Mouse (Mus musculus) forelimb bud, embryonic 11.5 days (tissue): ENCODE results near the gene 4933406M09Rik.
A peak's percentile ranks its signal among the peaks of the same experiment; 100 is the strongest.

Experiments used
- DNase-seq: peaks from one replicate; pipeline ENCODE4 v3.0.0-alpha.2; 2012; ENCODE audit warnings: low read depth, low spot score

The 4933406M09Rik gene

GRCm38 (mm10) chr1:134381051-134381450, 4.7 kb upstream of the 4933406M09Rik start:
- DNase-seq, result no peak

DNA sequence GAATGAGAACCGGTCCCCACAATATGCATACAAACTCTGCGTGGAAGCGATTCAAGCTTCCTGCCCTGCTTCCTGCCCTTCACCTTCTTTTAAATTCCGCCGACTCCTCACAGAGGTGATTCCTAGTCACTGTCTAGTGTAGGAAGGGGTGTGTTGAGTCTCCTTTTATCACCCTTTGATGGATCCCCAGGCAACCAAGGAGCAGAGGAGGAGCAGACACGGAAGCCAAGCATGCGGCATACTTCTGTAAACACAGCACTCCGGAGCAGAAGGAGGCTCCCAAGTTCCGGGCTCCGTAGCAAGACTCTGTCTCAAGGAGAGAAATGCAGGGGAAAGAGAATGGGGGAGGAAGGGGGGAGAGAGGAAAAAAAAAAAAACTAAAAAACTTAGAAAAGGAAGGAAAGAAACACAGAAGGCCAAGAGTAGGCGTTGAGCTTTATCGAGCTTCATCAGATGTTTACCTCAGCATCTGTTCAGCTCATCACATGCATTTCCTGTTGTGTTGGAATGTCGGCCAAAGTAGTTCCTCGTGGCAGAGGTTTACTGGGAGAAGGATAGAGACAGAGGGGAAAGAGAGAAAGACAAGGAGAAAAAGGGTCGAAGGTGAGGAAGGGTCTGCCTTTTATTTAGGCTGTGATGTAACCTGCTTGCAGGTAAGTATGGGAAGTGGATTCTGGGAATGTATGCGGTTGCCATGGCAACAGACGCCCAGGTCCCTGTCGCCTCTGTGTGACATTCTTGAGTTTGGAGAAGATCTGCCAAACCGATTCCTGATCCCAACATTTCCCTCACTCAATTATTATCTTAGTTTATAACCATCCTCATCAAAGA, 3.7 kb upstream of the 4933406M09Rik start:
- peak; percentile 40 for DNase-seq

- DNase-seq, result no peak
Observed at GRCm38 (mm10) chr1:134384581-134384980, 1.2 kb upstream of the 4933406M09Rik start.

DNA sequence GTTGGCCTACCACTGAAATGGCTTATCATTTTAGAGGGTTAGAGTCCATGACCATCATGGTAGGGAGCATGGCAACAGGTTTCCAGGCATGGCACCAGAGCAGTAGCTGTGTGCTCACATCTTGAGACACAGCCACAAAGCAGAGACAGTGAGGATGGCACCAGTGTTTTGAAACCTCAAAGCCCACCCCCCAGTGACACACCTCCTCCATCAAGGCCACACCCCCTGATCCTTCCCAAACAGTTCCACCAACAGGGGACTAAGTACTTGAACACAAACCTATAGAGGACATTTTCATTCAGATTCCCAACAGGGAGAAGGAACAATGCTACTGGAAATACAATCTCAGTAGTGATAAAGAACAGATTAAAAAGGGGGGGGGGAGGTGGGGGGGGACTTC, 564 bp upstream of the 4933406M09Rik start:
- no peak for DNase-seq

DNA sequence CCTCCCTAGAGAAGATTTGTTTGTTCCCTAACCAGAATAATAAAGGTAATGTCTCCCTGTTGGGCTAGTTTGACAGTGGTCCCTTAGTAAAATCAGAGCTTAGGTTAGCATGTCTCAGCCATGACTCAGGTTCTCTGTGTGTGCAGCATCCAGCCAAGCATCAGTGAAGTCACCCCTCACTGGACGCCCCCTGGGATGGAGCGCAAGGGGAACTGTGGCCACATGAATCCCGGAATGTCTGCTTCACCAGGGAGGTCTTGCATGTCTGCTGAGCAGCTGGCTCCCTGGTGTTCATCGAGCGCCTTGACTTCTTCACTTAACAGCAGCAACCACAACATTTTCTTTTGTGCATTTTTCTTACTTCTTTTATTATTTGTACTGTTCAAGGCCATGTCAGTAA, 8.1 kb downstream of the 4933406M09Rik start:
- no peak for DNase-seq

DNA sequence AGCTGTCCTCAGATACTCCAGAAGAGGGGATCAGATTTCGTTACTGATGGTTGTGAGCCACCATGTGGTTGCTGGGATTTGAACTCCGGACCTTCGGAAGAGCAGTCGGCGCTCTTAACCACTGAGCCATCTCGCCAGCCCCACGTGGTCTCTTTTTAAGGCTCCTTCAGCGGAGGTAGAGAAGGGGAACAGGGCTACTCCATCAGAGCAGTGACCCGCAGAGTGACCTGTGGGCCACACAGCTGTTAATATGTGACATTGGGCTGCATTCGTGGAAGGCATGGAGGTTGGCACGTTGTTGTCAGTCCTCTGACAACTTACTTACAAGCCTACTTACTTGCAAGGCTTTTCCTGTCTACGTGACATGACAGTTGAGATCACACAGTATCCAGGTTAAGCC, 12.5 kb downstream of the 4933406M09Rik start:
- DNase-seq, result no peak

DNA sequence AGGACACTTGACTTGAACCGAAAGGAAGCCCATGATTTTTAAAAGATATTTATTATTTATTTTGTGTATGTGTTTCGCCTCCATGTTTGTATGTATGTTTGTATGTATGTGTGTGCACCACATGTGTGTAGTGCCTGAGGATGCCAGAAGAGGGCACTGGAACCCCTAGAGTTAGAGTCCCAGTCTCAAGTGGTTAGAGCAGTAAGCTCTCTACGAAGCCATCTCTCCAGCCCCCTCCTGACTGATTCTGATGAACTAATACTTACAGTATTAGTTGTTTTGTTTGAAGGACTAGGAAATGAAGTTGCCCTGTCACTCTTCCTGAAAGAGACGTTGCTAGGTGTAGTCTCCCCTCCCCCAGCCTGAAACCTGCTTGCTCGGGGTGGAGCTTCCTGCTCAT, 14.0 kb downstream of the 4933406M09Rik start:
- DNase-seq, result no peak

DNA sequence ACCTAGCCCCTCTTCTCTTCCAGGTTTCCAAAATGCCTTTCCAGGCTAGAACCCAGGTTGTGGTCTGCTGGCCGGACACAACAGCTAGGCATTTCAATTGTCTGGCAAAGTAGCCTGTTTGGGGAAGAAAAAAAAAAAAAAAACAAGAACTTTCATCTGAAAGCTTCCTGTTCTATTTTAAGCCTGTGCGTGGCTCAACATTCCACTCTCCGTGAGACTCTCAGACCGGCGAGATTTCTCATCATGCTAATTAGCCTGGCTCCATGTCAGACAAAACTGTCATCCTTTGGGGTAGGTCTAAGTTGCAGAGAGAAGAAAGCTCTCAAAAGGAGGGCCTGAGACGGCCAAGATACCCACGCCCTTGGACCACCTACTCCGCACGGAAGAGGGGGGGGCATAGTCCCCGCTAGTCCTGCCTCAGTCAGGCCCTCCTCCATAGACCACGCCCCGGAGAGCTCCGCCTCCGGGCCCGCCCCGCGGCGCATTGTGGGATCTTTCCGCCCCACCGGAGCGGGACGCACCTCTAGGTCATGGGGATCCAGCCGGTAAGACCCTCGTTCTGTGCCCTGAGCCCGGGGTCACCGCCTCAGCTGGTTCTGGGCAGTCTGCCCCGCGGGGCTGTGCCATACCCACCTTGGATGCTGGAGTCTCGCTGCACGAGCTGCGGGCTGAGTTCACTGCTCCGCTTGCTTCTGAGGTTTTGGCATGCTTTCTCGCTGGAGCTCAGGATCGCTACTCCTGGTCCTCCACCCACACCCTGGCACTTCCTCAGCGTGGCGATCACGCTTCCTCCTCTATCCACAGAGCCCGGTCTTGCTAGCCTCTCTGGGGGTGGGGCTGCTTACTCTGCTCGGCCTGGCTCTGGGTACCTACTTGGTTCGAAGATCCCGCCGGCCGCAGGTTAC, 20.0 kb downstream of the 4933406M09Rik start, which contains the start of gene Cyb5r1:
Gene Cyb5r1, plus strand, starts transcription at position 51 of the 905 bp plus-strand sequence.
- peak; percentile 74 for DNase-seq

DNA sequence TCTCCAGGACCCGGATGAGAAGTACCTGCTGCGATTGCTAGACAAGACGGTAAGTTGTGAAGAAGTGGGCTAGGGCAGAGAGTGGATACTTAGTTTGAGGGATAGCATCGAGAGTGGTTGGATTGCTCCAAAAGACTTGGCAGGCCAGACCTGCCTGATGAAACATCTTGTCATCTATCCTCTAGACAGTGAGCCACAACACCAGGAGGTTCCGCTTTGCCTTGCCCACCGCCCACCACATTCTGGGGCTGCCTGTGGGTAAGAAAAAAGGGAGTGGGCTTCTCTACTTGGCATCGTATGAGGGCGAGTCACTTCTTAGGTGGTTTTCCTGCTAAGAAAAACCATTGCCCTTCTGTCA, 20.7 kb downstream of the 4933406M09Rik start:
- no peak for DNase-seq

- no peak for DNase-seq
Observed at GRCm38 (mm10) chr1:134408080-134408479, 22.3 kb downstream of the 4933406M09Rik start.

DNA sequence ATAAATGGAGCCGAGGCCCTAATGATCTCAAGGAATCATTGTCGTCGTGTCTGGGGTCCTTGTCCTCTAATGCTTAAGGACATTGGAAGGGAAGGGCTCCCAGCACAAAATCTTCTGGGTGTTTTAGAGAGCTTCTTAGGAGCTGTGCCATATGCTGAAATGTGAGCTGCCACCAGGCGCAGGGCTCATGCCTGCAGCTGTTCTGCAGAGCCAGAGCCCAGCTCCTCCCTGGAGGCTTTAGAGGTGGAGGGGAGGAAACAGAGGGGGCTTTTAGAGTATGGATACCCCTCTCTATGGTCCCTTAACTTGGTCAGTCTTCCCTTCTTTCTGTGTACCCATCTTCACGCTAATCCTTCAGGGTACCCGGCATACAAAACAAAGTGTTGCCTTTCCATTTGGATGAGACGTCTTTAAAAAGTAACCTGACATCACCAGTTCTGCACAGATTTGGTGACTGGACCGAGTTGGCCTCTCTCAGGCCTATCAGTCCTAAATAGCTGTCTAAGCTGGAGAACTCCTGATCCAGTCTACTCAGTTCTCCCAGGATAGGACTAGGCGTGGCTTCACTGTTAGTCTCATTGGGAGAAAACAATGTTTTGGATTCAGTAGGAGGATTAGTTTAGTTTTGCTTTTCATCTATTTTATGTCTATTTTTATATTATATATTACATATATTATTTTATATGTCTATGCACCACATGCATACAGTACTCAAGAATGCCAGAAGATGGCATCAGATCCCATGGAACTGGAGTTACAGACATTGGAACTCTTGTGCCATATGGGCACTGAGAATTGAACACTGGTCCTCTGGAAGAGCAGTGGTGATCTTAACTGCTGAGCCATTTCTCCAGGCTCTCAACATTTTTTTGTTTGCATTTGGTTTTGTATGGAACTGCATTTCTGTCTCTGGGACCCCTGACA, 26.2 kb downstream of the 4933406M09Rik start:
- DNase-seq, result no peak

GRCm38 (mm10) chr1:134414038-134414437, 28.3 kb downstream of the 4933406M09Rik start:
- DNase-seq, result no peak

DNA sequence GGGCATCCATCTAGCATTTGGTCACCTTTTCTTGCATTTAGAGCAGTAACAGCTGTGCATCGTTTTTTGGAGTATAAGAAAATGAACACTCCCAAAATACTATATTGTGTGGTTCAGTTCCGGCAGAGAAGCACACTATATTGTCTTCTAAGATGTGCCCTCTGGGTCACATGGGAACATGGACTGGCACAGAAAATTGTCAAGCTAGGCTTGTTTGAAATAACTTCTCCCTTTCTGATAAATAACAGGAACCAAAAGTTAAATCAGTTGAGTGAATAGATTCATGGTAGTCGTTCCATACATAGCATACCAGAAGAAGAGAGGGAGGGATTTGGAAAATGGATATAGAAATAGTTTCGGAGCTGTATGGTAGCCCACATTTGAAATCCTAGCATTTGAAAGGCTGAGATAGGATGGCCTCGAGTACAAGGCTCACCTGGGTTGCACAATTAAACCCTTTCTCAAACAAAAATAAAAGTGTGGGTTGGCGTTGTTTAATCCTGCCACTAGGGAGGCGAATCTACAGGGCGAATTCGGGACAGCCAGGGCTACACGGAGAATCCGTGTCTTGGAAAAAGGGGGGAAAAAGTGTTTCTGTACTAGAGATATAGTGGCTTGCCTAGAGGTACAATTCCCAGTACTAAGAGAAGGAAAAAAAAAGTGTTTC, 28.9 kb downstream of the 4933406M09Rik start:
- DNase-seq, result no peak

- DNase-seq, result peak; percentile 94
Observed at GRCm38 (mm10) chr1:134415168-134415831, 29.6 kb downstream of the 4933406M09Rik start, which contains the start of gene Adipor1. Gene Adipor1 (plus strand): TSS chr1:134415378.

GRCm38 (mm10) chr1:134418414-134418975, 32.8 kb downstream of the 4933406M09Rik start:
- no peak for DNase-seq

- no peak for DNase-seq
Observed at GRCm38 (mm10) chr1:134419176-134419575, 33.4 kb downstream of the 4933406M09Rik start.

DNA sequence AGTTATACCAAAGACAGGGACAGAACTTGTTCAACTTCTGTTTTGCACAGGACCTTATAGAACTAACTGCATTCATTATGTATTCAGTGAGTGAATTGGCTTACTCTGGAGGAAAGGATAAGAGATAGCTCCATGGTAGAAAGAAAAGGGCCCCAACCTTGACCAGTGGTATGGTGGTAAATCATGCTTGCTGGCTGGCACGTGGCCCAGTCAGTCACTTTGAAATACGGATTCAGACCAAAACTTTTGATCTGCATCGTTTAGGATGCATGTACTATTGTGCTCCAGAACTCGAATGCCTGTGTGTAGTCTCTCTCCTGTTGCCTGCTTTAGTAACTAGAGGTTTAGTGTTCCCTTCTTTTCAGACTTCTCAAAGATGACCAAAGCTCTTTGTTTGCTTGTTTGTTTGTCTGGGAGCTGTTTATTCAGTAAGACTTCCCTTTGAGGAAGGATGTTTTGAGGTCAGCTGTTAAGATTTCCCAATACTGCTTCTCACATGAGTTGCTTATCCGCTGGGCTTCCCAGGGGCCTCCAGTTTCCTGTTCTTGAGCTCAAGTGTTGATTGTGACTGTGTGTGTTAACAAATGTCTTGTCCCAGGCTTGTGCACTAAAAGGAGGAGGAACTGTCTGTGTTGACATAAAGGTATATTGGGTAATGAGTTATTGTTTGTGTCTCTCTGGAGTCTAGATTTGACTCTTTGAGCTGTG, 34.2 kb downstream of the 4933406M09Rik start:
- no peak for DNase-seq

DNA sequence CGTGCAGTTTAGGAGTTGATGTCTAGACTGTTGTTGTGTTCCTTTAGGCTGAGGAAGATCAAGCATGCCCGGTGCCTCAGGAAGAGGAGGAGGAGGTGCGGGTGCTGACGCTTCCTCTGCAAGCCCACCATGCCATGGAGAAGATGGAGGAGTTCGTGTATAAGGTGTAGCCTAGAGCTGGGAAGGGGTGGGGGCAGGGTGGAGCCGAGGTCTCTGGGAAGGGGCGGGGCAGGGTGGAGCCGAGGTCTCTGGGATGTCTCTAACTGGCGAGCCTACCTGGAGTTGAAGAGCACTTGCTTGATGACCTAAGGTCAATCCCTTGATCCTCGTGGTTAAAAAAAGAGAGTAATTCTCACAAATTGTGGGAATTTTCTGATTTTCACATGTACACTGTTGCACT, 38.2 kb downstream of the 4933406M09Rik start:
- DNase-seq, result no peak

GRCm38 (mm10) chr1:134426289-134426688, 40.5 kb downstream of the 4933406M09Rik start:
- no peak for DNase-seq
